Mouse (Mus musculus): Measurements from ENCODE around the gene Fcamr. TPM values are rescaled to one million over a fixed set of nuclear protein-coding genes. Genes with fewer than 3 reads are reported as not detected.

The Fcamr gene
- polyA plus RNA-seq, 1 experiment from 2014 or later, result not detected

GRCm38 (mm10) chr1:130775234-130775633 lies 25.5 kb upstream of the Fcamr start:
- ATAC-seq (ENCODE audit: insufficient read depth, low FRiP score, low TSS enrichment) (no peak), DNase-seq (ENCODE audit: low spot score) (no peak)
- Histone ChIP-seq H3K4me3 (ENCODE audit: low read depth, low read length) (no peak overlapping the region), H3K27me3 (ENCODE audit: control insufficient read depth, insufficient read depth, low read length) (no peaks in the 10 kb centered on the region), H3K9ac (ENCODE audit: low read length) (no peak overlapping the region), H3K36me3 (ENCODE audit: control insufficient read depth, insufficient read depth, low read length) (no peaks in the 10 kb centered on the region), H3K27ac (ENCODE audit: low read depth, low read length) (no peak overlapping the region), H3K4me1 (ENCODE audit: control insufficient read depth, insufficient read depth, low read length) (no peaks in the 10 kb centered on the region), H3K9me3 (ENCODE audit: control insufficient read depth, low read length) (no peaks in the 10 kb centered on the region), H3K4me2 (ENCODE audit: low read depth) (no peak overlapping the region)
- WGBS, result 46% methylated on average over 2 of the region's 2 CpGs

DNA sequence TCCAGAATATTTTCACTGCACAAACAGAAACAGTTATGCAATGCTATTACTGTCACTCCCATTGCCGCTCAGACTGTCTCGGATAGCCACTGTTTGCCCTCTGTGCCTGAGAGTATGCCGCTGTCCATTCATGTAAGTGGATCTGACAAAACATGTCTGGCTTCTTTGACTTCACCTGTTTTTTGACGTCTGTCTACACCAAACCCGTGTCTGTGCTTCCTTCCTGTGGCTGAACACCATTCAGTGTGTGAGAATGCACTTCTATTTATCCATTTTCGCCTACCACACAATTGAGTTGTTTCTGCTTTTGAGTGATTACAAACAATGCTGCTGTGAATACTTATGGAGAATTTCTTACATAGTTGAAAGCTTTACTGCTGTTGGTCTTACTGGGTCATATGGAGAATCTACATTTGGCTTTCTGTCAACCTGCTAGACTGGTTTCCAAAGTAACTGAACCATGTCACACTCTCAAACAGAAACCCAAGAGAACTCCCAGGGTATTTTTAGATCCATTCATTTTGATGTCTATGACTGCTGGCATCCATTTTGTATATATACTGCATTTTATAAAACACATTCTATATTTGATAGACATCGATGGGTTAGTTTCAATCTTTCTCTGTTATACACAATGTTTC lies 24.9 kb upstream of the Fcamr start:
- ATAC-seq (ENCODE audit: insufficient read depth, low FRiP score, low TSS enrichment) (no peak), DNase-seq (ENCODE audit: low spot score) (no peak)
- no peak overlapping the region for H3K27ac ChIP-seq (ENCODE audit: low read depth, low read length)
- H3K9ac ChIP-seq (ENCODE audit: low read length), result no peak overlapping the region
- H3K4me1 ChIP-seq (ENCODE audit: control insufficient read depth, insufficient read depth, low read length), result no peaks in the 10 kb centered on the region
- 84% methylated on average over 7 of the region's 7 CpGs for WGBS
- H3K36me3 ChIP-seq (ENCODE audit: control insufficient read depth, insufficient read depth, low read length), result no peaks in the 10 kb centered on the region
- no peaks in the 10 kb centered on the region for H3K27me3 ChIP-seq (ENCODE audit: control insufficient read depth, insufficient read depth, low read length)
- no peak overlapping the region for H3K4me2 ChIP-seq (ENCODE audit: low read depth)
- H3K9me3 ChIP-seq (ENCODE audit: control insufficient read depth, low read length), result no peaks in the 10 kb centered on the region
- H3K4me3 ChIP-seq (ENCODE audit: low read depth, low read length), result no peak overlapping the region

DNA sequence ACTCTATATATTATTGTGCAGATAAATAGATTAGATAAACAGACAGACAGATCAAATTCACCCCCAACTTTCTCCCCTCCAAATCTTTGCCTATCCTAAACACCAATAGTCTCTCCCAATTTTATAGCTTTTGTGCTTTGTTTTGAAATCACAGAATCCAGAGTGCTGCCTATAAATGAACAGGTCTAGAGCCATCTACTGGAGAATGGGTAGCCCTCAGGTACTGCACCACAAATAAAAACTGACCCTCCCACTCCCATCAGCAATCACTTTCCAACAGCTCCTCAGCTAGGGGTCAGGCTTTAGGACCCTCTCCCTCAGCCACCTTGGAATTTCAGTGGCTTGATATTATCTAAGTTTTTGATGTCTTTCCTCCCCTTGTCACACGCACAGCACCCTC lies 24.1 kb upstream of the Fcamr start:
- WGBS, result 95% methylated on average over 1 of the region's 1 CpGs
- no peaks in the 10 kb centered on the region for H3K9me3 ChIP-seq (ENCODE audit: control insufficient read depth, low read length)
- no peak overlapping the region for H3K27ac ChIP-seq (ENCODE audit: low read depth, low read length)
- no peak overlapping the region for H3K9ac ChIP-seq (ENCODE audit: low read length)
- DNase-seq (ENCODE audit: low spot score) (no peak), ATAC-seq (ENCODE audit: insufficient read depth, low FRiP score, low TSS enrichment) (no peak)
- no peak overlapping the region for H3K4me3 ChIP-seq (ENCODE audit: low read depth, low read length)
- no peaks in the 10 kb centered on the region for H3K36me3 ChIP-seq (ENCODE audit: control insufficient read depth, insufficient read depth, low read length)
- H3K27me3 ChIP-seq (ENCODE audit: control insufficient read depth, insufficient read depth, low read length), result no peaks in the 10 kb centered on the region
- no peak overlapping the region for H3K4me2 ChIP-seq (ENCODE audit: low read depth)
- no peaks in the 10 kb centered on the region for H3K4me1 ChIP-seq (ENCODE audit: control insufficient read depth, insufficient read depth, low read length)

DNA sequence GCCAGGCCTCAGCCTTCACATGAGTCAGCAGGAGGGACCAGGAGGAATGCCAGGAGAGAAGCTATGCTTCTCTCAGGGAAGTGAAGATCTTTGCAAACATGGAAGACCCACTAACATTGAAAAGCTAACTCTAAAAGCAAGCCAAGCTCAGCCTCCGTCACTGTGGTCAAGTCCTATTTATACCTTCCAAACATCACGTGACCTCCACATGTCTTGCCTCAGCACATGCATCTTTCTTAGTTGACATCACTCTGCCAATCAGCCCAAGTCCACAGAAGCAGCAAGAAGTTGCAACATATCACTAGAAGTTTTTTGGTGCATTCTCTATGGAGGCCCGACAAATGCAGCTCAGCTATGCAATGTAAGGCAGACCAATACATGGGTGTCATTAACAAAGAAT lies 20.8 kb upstream of the Fcamr start:
- 89% methylated on average over 3 of the region's 3 CpGs for WGBS
- ATAC-seq (ENCODE audit: insufficient read depth, low FRiP score, low TSS enrichment), result no peak

GRCm38 (mm10) chr1:130784054-130784453 lies 16.6 kb upstream of the Fcamr start:
- Histone ChIP-seq H3K9ac (ENCODE audit: low read length) (no peak overlapping the region), H3K36me3 (ENCODE audit: control insufficient read depth, insufficient read depth, low read length) (no peaks in the 10 kb centered on the region), H3K4me1 (ENCODE audit: control insufficient read depth, insufficient read depth, low read length) (no peaks in the 10 kb centered on the region), H3K9me3 (ENCODE audit: control insufficient read depth, low read length) (no peaks in the 10 kb centered on the region), H3K27ac (ENCODE audit: low read depth, low read length) (no peak overlapping the region), H3K27me3 (ENCODE audit: control insufficient read depth, insufficient read depth, low read length) (no peaks in the 10 kb centered on the region), H3K4me3 (ENCODE audit: low read depth, low read length) (no peak overlapping the region), H3K4me2 (ENCODE audit: low read depth) (no peak overlapping the region)
- no peak for ATAC-seq (ENCODE audit: insufficient read depth, low FRiP score, low TSS enrichment)
- WGBS, result 39% methylated on average over 4 of the region's 4 CpGs
- no peak for DNase-seq (ENCODE audit: low spot score)

More for the DNA sequence above, 20.8 kb upstream of the Fcamr start:
- Histone ChIP-seq H3K27ac (ENCODE audit: low read depth, low read length) (no peak overlapping the region), H3K9me3 (ENCODE audit: control insufficient read depth, low read length) (no peaks in the 10 kb centered on the region), H3K36me3 (ENCODE audit: control insufficient read depth, insufficient read depth, low read length) (no peaks in the 10 kb centered on the region), H3K4me2 (ENCODE audit: low read depth) (no peak overlapping the region), H3K9ac (ENCODE audit: low read length) (no peak overlapping the region), H3K27me3 (ENCODE audit: control insufficient read depth, insufficient read depth, low read length) (no peaks in the 10 kb centered on the region), H3K4me3 (ENCODE audit: low read depth, low read length) (no peak overlapping the region), H3K4me1 (ENCODE audit: control insufficient read depth, insufficient read depth, low read length) (no peaks in the 10 kb centered on the region)
- no peak for DNase-seq (ENCODE audit: low spot score)

- Histone ChIP-seq H3K27me3 (ENCODE audit: control insufficient read depth, insufficient read depth, low read length) (no peaks in the 10 kb centered on the region), H3K9ac (ENCODE audit: low read length) (no peak overlapping the region), H3K36me3 (ENCODE audit: control insufficient read depth, insufficient read depth, low read length) (no peaks in the 10 kb centered on the region), H3K9me3 (ENCODE audit: control insufficient read depth, low read length) (no peaks in the 10 kb centered on the region), H3K4me3 (ENCODE audit: low read depth, low read length) (no peak overlapping the region), H3K4me1 (ENCODE audit: control insufficient read depth, insufficient read depth, low read length) (no peaks in the 10 kb centered on the region), H3K4me2 (ENCODE audit: low read depth) (no peak overlapping the region), H3K27ac (ENCODE audit: low read depth, low read length) (no peak overlapping the region)
- ATAC-seq (ENCODE audit: insufficient read depth, low FRiP score, low TSS enrichment), result no peak
- 38% methylated on average over 4 of the region's 4 CpGs for WGBS
- no peak for DNase-seq (ENCODE audit: low spot score)
These were observed 13.7 kb upstream of the Fcamr start for GRCm38 (mm10) chr1:130787001-130787400.

- no peak for ATAC-seq (ENCODE audit: insufficient read depth, low FRiP score, low TSS enrichment)
- Histone ChIP-seq H3K27me3 (ENCODE audit: control insufficient read depth, insufficient read depth, low read length) (no peaks in the 10 kb centered on the region), H3K9ac (ENCODE audit: low read length) (no peak overlapping the region), H3K27ac (ENCODE audit: low read depth, low read length) (no peak overlapping the region), H3K4me1 (ENCODE audit: control insufficient read depth, insufficient read depth, low read length) (no peaks in the 10 kb centered on the region), H3K9me3 (ENCODE audit: control insufficient read depth, low read length) (no peaks in the 10 kb centered on the region), H3K4me3 (ENCODE audit: low read depth, low read length) (no peak overlapping the region), H3K4me2 (ENCODE audit: low read depth) (no peak overlapping the region), H3K36me3 (ENCODE audit: control insufficient read depth, insufficient read depth, low read length) (no peaks in the 10 kb centered on the region)
- 61% methylated on average over 3 of the region's 3 CpGs for WGBS
- DNase-seq (ENCODE audit: low spot score), result no peak
These were observed 10.9 kb upstream of the Fcamr start for GRCm38 (mm10) chr1:130789512-130790451.

DNA sequence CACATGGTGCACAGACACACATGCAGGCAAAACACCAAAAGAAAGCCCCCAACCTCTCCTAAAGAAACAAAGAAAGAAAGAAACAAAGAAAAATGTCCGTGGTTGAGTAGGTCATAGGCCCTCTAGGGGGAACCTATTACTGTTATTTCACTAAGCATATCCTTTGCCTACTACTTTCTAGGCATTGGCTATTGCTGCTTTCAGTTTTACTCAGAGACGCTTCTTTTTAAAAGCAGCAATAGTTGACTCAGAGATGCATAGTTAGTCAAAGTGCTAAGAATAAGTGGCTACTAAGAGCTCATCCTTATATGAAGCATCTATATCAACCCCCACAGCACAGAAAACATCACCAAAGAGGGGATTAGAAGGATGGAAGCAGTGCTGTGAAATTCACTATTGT lies 5.4 kb upstream of the Fcamr start:
- H3K27ac ChIP-seq (ENCODE audit: low read depth, low read length), result no peak overlapping the region
- H3K9ac ChIP-seq (ENCODE audit: low read length), result no peak overlapping the region
- 75% methylated on average over 2 of the region's 2 CpGs for WGBS
- ATAC-seq (ENCODE audit: insufficient read depth, low FRiP score, low TSS enrichment), result no peak
- H3K4me1 ChIP-seq (ENCODE audit: control insufficient read depth, insufficient read depth, low read length), result no peaks in the 10 kb centered on the region
- no peaks in the 10 kb centered on the region for H3K9me3 ChIP-seq (ENCODE audit: control insufficient read depth, low read length)
- DNase-seq (ENCODE audit: low spot score), result no peak
- H3K4me2 ChIP-seq (ENCODE audit: low read depth), result no peak overlapping the region
- no peak overlapping the region for H3K4me3 ChIP-seq (ENCODE audit: low read depth, low read length)
- no peaks in the 10 kb centered on the region for H3K27me3 ChIP-seq (ENCODE audit: control insufficient read depth, insufficient read depth, low read length)
- H3K36me3 ChIP-seq (ENCODE audit: control insufficient read depth, insufficient read depth, low read length), result no peaks in the 10 kb centered on the region
